Mouse (Mus musculus) embryonic fibroblast, embryonic 13.5 days (primary cell): ENCODE measurements around the gene Hmg20b.

Experiments used
- CTCF ChIP-seq: IDR thresholded peaks from 2 replicates; pipeline ENCODE4 v1.5.1; 2011; ENCODE audit warnings: mild to moderate bottlenecking, control low read depth, low read length, moderate library complexity, borderline replicate concordance; ENCODE audit not compliant: insufficient read depth
- POLR2A ChIP-seq: IDR thresholded peaks from 2 replicates; pipeline ENCODE4 v1.6.1; 2011; ENCODE audit warnings: low read depth, mild to moderate bottlenecking, control low read depth, low read length, moderate library complexity

GRCm38 (mm10) chr10:81375322-81375721, 25.0 kb upstream of the Hmg20b start:
- TF ChIP-seq CTCF, result no peak
- no peak for TF ChIP-seq POLR2A
